Comparison of ENCODE assay signal across 8 mouse cellular contexts in the genomic region with DNA sequence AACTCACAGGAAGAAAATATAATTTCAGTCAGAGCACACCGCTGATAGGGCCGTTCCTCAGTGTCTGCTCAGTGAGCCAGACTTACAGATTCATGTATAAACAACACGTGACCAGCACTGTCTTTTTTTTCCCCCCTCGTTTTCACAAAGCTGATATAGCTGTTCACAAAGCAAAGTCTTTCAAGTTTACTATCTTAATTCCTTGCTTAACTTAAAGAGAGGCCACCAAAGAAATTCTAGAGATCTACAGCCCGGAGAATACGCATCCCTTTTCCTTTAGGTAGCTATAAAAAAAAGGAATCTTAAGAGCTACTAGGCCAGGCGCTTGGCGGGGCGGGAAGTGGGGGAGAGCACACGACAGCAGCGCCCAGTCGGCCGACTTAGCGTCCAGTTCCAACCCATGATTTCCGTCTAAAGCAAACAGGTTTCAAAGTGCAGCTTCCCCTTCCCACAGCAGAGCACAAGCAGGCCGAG. TPM values are rescaled to one million over a fixed set of nuclear protein-coding genes. Genes with fewer than 3 reads are reported as not detected.
A peak's percentile ranks its signal among the peaks of the same experiment; 100 is the strongest.
DNase-seq lines count a peak whose midpoint lies in the region; ATAC-seq and TF ChIP-seq lines count a peak whose summit lies in the region.

No protein-coding gene starts in this region.

- no peaks in the 10 kb centered on the region for H3K27me3 ChIP-seq in intestine, embryonic 14.5 days (replicated peaks; ENCODE audit: control insufficient read depth, insufficient read depth, low read length)
- H3K27me3 ChIP-seq in liver, embryonic 16.5 days (ENCODE audit: control insufficient read depth, insufficient read depth, low read depth, low read length), result no peaks in the 10 kb centered on the region
- H3K27me3 ChIP-seq in neural tube, embryonic 12.5 days (replicated peaks), result no peaks in the 10 kb centered on the region
- H3K27me3 ChIP-seq in thymus, adult 2 months (ENCODE audit: control insufficient read depth, insufficient read depth, low read length), result no peaks in the 10 kb centered on the region

- peak; percentile 31 for DNase-seq in urinary bladder, postnatal 14 days (ENCODE audit: low spot score)
- no peak for DNase-seq in urinary bladder, adult 2 months (ENCODE audit: low spot score)
- peak; percentile 31 for DNase-seq in c-Kit-positive CD71-negative TER-119-negative erythroid progenitor cells, embryonic 14.5 days (ENCODE audit: low read depth)
- peak; percentile 34 for DNase-seq in forelimb bud, embryonic 11.5 days (ENCODE audit: low read depth, low spot score)
- no peak for DNase-seq in intestine, embryonic 14.5 days (ENCODE audit: low spot score)
- DNase-seq in thymus, adult 2 months, result peak; percentile 35

- H3K27ac ChIP-seq in intestine, embryonic 14.5 days (ENCODE audit: low read depth), result peak overlapping the region; percentile 99
- H3K27ac ChIP-seq in liver, embryonic 16.5 days (ENCODE audit: low read length), result peak overlapping the region; percentile 99
- peak overlapping the region; percentile 98 for H3K27ac ChIP-seq in neural tube, embryonic 12.5 days
- peak overlapping the region; percentile 79 for H3K27ac ChIP-seq in thymus, adult 2 months (ENCODE audit: control insufficient read depth, insufficient read depth, low read length)

- WGBS in intestine, embryonic 14.5 days, result under 1% methylated on average over 16 of the region's 16 CpGs
- WGBS in liver, embryonic 16.5 days (ENCODE audit: insufficient replicate concordance), result under 1% methylated on average over 16 of the region's 16 CpGs
- under 1% methylated on average over 16 of the region's 16 CpGs for WGBS in neural tube, embryonic 12.5 days
- 0% methylated on average over 16 of the region's 16 CpGs for WGBS in thymus, adult 2 months

- no peaks in the 10 kb centered on the region for H3K36me3 ChIP-seq in intestine, embryonic 14.5 days (ENCODE audit: control insufficient read depth, insufficient read depth, low read length)
- no peaks in the 10 kb centered on the region for H3K36me3 ChIP-seq in liver, embryonic 16.5 days (ENCODE audit: control insufficient read depth, insufficient read depth)
- no peaks in the 10 kb centered on the region for H3K36me3 ChIP-seq in neural tube, embryonic 12.5 days
- H3K36me3 ChIP-seq in thymus, adult 2 months (ENCODE audit: control insufficient read depth, insufficient read depth, low read length), result no peaks in the 10 kb centered on the region

- H3K4me3 ChIP-seq in intestine, embryonic 14.5 days (ENCODE audit: low read depth, low read length), result peak overlapping the region; percentile 85
- H3K4me3 ChIP-seq in liver, embryonic 16.5 days (ENCODE audit: low read depth, low read length), result peak overlapping the region; percentile 89
- H3K4me3 ChIP-seq in neural tube, embryonic 12.5 days, result peak overlapping the region; percentile 83
- H3K4me3 ChIP-seq in thymus, adult 2 months (ENCODE audit: control insufficient read depth, insufficient read depth, low read length), result peak overlapping the region; percentile 58

- no peaks in the 10 kb centered on the region for H3K9me3 ChIP-seq in intestine, embryonic 14.5 days (ENCODE audit: control insufficient read depth, low read length)
- H3K9me3 ChIP-seq in liver, embryonic 16.5 days (replicated peaks; ENCODE audit: control insufficient read depth, low read length), result no peaks in the 10 kb centered on the region
- H3K9me3 ChIP-seq in neural tube, embryonic 12.5 days, result no peaks in the 10 kb centered on the region

- H3K9ac ChIP-seq in intestine, embryonic 14.5 days (ENCODE audit: low read length), result peak overlapping the region; percentile 96
- H3K9ac ChIP-seq in liver, embryonic 16.5 days (ENCODE audit: low read depth, low read length), result peak overlapping the region; percentile 95
- peak overlapping the region; percentile 96 for H3K9ac ChIP-seq in neural tube, embryonic 12.5 days

- no peak for TF ChIP-seq CTCF in thymus, adult 2 months (IDR thresholded peaks at IDR 0.05; ENCODE audit: borderline replicate concordance, control insufficient read depth, extremely low read depth, insufficient read depth, low read length, poor library complexity)

- peaks cover 9% of the 10 kb centered on the region for H3K4me1 ChIP-seq in intestine, embryonic 14.5 days (replicated peaks; ENCODE audit: control insufficient read depth, insufficient read depth, low read length)
- peaks cover 30% of the 10 kb centered on the region for H3K4me1 ChIP-seq in liver, embryonic 16.5 days (ENCODE audit: control insufficient read depth, low read depth, low read length)
- H3K4me1 ChIP-seq in neural tube, embryonic 12.5 days, result peaks cover 16% of the 10 kb centered on the region
- H3K4me1 ChIP-seq in thymus, adult 2 months (replicated peaks; ENCODE audit: control insufficient read depth, insufficient read depth, low read length), result peaks cover 6% of the 10 kb centered on the region

- peak; percentile 17; the same call in 1 of the 2 replicates for ATAC-seq in intestine, embryonic 14.5 days (replicated peaks; ENCODE audit: low FRiP score, low TSS enrichment, low read depth)
- ATAC-seq in liver, embryonic 16.5 days (ENCODE audit: low read depth), result peak; percentile 24; the same call in 1 of the 2 replicates
- ATAC-seq in neural tube, embryonic 12.5 days (ENCODE audit: low FRiP score, low read depth), result peak; percentile 13

- no peak for TF ChIP-seq POLR2A in thymus, adult 2 months (IDR thresholded peaks at IDR 0.05; ENCODE audit: control insufficient read depth, extremely low read depth, insufficient read depth, low read length, poor library complexity)

- peak overlapping the region; percentile 74 for H3K4me2 ChIP-seq in intestine, embryonic 14.5 days (ENCODE audit: low read length)
- peak overlapping the region; percentile 93 for H3K4me2 ChIP-seq in liver, embryonic 16.5 days (ENCODE audit: low read depth, low read length)
- peak overlapping the region; percentile 68 for H3K4me2 ChIP-seq in neural tube, embryonic 12.5 days (replicated peaks)

RNA-seq across cellular contexts. Expression of a gene that starts 0.9 kb away (rescaled TPM):
- 20.2 and 21.2 TPM in 2 replicates for polyA plus RNA-seq in urinary bladder, adult 2 months (2012; rRNA removed)
- polyA plus RNA-seq in intestine, embryonic 14.5 days (2014; fragmentation: Nextera tagmentation; extraction: Ambion mirVana), result 24.5 and 30.4 TPM in 2 replicates
- 14.6 and 15.1 TPM in 2 replicates for polyA plus RNA-seq in liver, embryonic 16.5 days (2015; fragmentation: Nextera tagmentation; extraction: Ambion mirVana)
- 41.5 and 46.5 TPM in 2 replicates for polyA plus RNA-seq in neural tube, embryonic 12.5 days (2016; fragmentation: Nextera tagmentation; extraction: Ambion mirVana)
- polyA plus RNA-seq in thymus, adult 2 months (2012; rRNA removed), result 16.3 and 17.4 TPM in 2 replicates

RNA-seq across cellular contexts. Expression of a gene that starts 35.2 kb away (rescaled TPM):
- 130 and 159 TPM in 2 replicates for polyA plus RNA-seq in urinary bladder, adult 2 months (2012; rRNA removed)
- polyA plus RNA-seq in intestine, embryonic 14.5 days (2014; fragmentation: Nextera tagmentation; extraction: Ambion mirVana), result 111 and 113 TPM in 2 replicates
- 22.1 and 23.9 TPM in 2 replicates for polyA plus RNA-seq in liver, embryonic 16.5 days (2015; fragmentation: Nextera tagmentation; extraction: Ambion mirVana)
- polyA plus RNA-seq in neural tube, embryonic 12.5 days (2016; fragmentation: Nextera tagmentation; extraction: Ambion mirVana), result 52.8 and 55.2 TPM in 2 replicates
- polyA plus RNA-seq in thymus, adult 2 months (2012; rRNA removed), result 7.4 and 11.1 TPM in 2 replicates

Comparison
In these comparisons a context has a peak if more than half of its experiments do, and no peak if none do; other contexts are left out.
1. DNase-seq: peak in urinary bladder, postnatal 14 days (single experiment), c-Kit-positive CD71-negative TER-119-negative erythroid progenitor cells, embryonic 14.5 days (single experiment), forelimb bud, embryonic 11.5 days (single experiment) and thymus, adult 2 months (single experiment); none in urinary bladder, adult 2 months (single experiment) and intestine, embryonic 14.5 days (single experiment).
2. Peak in every context shown above with its lines, with median percentiles within 50 percentile points of each other: ATAC-seq, H3K27ac ChIP-seq, H3K4me2 ChIP-seq, H3K4me3 ChIP-seq and H3K9ac ChIP-seq.